Mouse (Mus musculus) midbrain, embryonic 12.5 days (tissue): ENCODE results near the gene Ears2. TPM values are rescaled to one million over a fixed set of nuclear protein-coding genes. Genes with fewer than 3 reads are reported as not detected.
"Not testable (repeated sequence)": the region's sequence is repeated elsewhere in the genome, so short reads cannot be mapped to it uniquely, and the experiment has no call there.

Experiments used
- ATAC-seq: fragments of 200-750 bp; cut with Nextera tagmentation; 2 replicates; pipeline ENCODE4 v1.8.0; 2017; ENCODE audit warnings: low read depth, moderate TSS enrichment, moderate library complexity; ENCODE audit not compliant: low FRiP score
- H3K27ac ChIP-seq: fragments of 300-500 bp; sonication (generic); replicated peaks from 2 replicates; pipeline ENCODE4 v1.5.1; 2016; ENCODE audit warnings: mild to moderate bottlenecking
- H3K27me3 ChIP-seq: fragments of 300-500 bp; sonication (generic); 2 replicates; pipeline ENCODE4 v1.6.1; 2016; ENCODE audit warnings: mild to moderate bottlenecking
- H3K36me3 ChIP-seq: fragments of 300-500 bp; sonication (generic); 2 replicates; pipeline ENCODE4 v1.6.1; 2016
- H3K4me1 ChIP-seq: fragments of 300-500 bp; sonication (generic); 2 replicates; pipeline ENCODE4 v1.6.1; 2016
- H3K4me2 ChIP-seq: fragments of 300-500 bp; sonication (generic); replicated peaks from 2 replicates; pipeline ENCODE4 v1.6.1; 2016; ENCODE audit warnings: mild to moderate bottlenecking, moderate library complexity
- H3K4me3 ChIP-seq: fragments of 300-500 bp; sonication (generic); 2 replicates; pipeline ENCODE4 v1.5.1; 2016; ENCODE audit warnings: mild to moderate bottlenecking
- H3K9ac ChIP-seq: fragments of 300-500 bp; sonication (generic); replicated peaks from 2 replicates; pipeline ENCODE4 v1.6.1; 2016; ENCODE audit warnings: mild to moderate bottlenecking, moderate library complexity
- H3K9me3 ChIP-seq: fragments of 300-500 bp; sonication (generic); 2 replicates; pipeline ENCODE4 v1.6.1; 2016; ENCODE audit warnings: mild to moderate bottlenecking
- WGBS: fragments of 180-500 bp; shearing (Covaris S2); methylation state at CpG from one replicate; pipeline ENCODE4 v1.1.7; 2016; 5-methylcytosine and 5-hydroxymethylcytosine counted together
- polyA plus RNA-seq: library from polyadenylated mRNA; unstranded; fragments of >200 nt; fragmentation: Nextera tagmentation; extraction: Ambion mirVana; gene quantifications from 2 replicates; pipeline ENCODE4 v1.2.1, GENCODE M21; 2016

The Ears2 gene
- polyA plus RNA-seq = 15.2 and 15.7 TPM in 2 replicates

- peak within 1 kb of the TSS; percentile 93 for H3K27ac ChIP-seq
- peak within 1 kb of the TSS; percentile 82 for H3K4me3 ChIP-seq
- WGBS = under 1% methylated on average over 52 of the region's 60 CpGs
- peak within 1 kb of the TSS; percentile 89 for H3K9ac ChIP-seq
- ATAC-seq = peak; percentile 99
- no peaks in the 10 kb centered on the region for H3K27me3 ChIP-seq
- H3K9me3 ChIP-seq = no peaks in the 10 kb centered on the region
- H3K4me1 ChIP-seq = peaks cover 29% of the 10 kb centered on the region
- peak within 1 kb of the TSS; percentile 88 for H3K4me2 ChIP-seq
- H3K36me3 ChIP-seq = peaks cover 38% of the 10 kb centered on the region
Observed at GRCm38 (mm10) chr7:122066945-122067516, at the start of gene Ears2, which contains the start of gene Ubfd1. Gene Ears2 (minus strand): TSS chr7:122067263. Gene Ubfd1 (plus strand): TSS chr7:122067175.

DNA sequence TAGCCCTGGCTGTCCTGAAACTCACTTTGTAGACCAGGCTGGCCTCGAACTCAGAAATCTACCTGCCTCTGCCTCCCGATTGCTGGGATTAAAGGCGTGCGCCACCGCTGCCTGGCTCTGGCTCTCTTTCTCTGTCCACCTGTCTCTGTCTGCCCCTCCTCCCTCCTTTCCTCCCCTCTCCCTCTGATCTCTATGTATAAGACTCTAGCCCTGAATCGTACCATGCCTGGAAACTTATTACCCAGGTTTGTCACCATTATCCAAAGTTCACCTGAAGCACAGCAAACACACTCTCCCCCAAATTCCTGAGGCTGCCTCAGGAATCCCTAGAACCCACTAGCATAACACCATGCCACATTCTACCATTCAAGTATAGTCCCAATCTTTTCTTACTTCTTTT, 41.1 kb upstream of the Ears2 start:
- H3K9ac ChIP-seq = no peak overlapping the region
- WGBS = 98% methylated on average over 6 of the region's 6 CpGs
- no peak for ATAC-seq
- no peak overlapping the region for H3K27ac ChIP-seq
- H3K27me3 ChIP-seq = no peaks in the 10 kb centered on the region
- H3K4me3 ChIP-seq = no peak overlapping the region
- H3K4me1 ChIP-seq = no peaks in the 10 kb centered on the region
- H3K36me3 ChIP-seq = peaks cover 27% of the 10 kb centered on the region
- no peak overlapping the region for H3K4me2 ChIP-seq
- no peaks in the 10 kb centered on the region for H3K9me3 ChIP-seq

- WGBS = 0% methylated on average over 38 of the region's 43 CpGs
- H3K27ac ChIP-seq = peak within 1 kb of the TSS; percentile 49; the same call in 1 of the 2 replicates
- H3K4me1 ChIP-seq = peaks cover 14% of the 10 kb centered on the region
- peaks cover 18% of the 10 kb centered on the region for H3K36me3 ChIP-seq
- H3K9ac ChIP-seq = peak within 1 kb of the TSS; percentile 87
- peak within 1 kb of the TSS; percentile 77 for H3K4me3 ChIP-seq
- no peaks in the 10 kb centered on the region for H3K27me3 ChIP-seq
- peak; percentile 99 for ATAC-seq
- H3K4me2 ChIP-seq = peak within 1 kb of the TSS; percentile 64
- no peaks in the 10 kb centered on the region for H3K9me3 ChIP-seq
Observed at GRCm38 (mm10) chr7:122101747-122102244, 34.7 kb upstream of the Ears2 start, which contains the start of gene Ndufab1. Gene Ndufab1 (minus strand): TSS chr7:122101886.

- not testable (repeated sequence) for H3K27me3 ChIP-seq, H3K9me3 ChIP-seq
- Histone ChIP-seq H3K4me2 (peak overlapping the region; percentile 64), H3K4me1 (peaks cover 14% of the 10 kb centered on the region), H3K9ac (peak overlapping the region; percentile 87), H3K36me3 (peaks cover 24% of the 10 kb centered on the region), H3K4me3 (peak overlapping the region; percentile 77), H3K27ac (peak overlapping the region; percentile 49; the same call in 1 of the 2 replicates)
- 6% methylated on average over 28 of the region's 28 CpGs for WGBS
- ATAC-seq = peak; percentile 79
Observed at GRCm38 (mm10) chr7:122101014-122101746, 34.1 kb upstream of the Ears2 start.

DNA sequence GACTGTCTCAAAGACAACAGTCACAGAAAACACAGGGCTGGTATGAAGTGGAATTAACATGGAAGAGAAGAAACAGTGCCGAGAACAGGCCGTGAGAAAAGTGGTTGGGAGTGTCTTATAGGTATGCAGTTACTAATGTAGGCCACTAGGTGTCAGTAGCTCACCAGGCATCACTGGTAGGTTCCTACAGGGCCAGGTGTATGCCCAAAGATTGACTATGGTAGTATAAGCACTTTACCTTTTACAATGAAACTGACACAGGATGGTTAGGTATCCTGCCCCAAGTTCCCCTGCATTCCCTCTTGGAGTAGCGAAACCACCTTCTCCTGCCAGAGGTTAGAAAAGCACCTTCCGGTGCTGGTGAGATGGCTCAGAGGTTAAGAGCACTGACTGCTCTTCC, 32.2 kb upstream of the Ears2 start:
- H3K9ac ChIP-seq = no peak overlapping the region
- ATAC-seq = no peak
- WGBS = 68% methylated on average over 4 of the region's 4 CpGs
- no peak overlapping the region for H3K4me3 ChIP-seq
- H3K27me3 ChIP-seq = no peaks in the 10 kb centered on the region
- no peak overlapping the region for H3K27ac ChIP-seq
- peaks cover 14% of the 10 kb centered on the region for H3K4me1 ChIP-seq
- no peaks in the 10 kb centered on the region for H3K9me3 ChIP-seq
- H3K36me3 ChIP-seq = peaks cover 44% of the 10 kb centered on the region
- H3K4me2 ChIP-seq = no peak overlapping the region

GRCm38 (mm10) chr7:122098009-122098408, 30.9 kb upstream of the Ears2 start:
- Histone ChIP-seq H3K27me3 (no peaks in the 10 kb centered on the region), H3K9me3 (no peaks in the 10 kb centered on the region), H3K27ac (no peak overlapping the region), H3K9ac (no peak overlapping the region), H3K36me3 (peaks cover 53% of the 10 kb centered on the region), H3K4me2 (no peak overlapping the region), H3K4me3 (no peak overlapping the region), H3K4me1 (peaks cover 14% of the 10 kb centered on the region)
- WGBS = 96% methylated on average over 3 of the region's 3 CpGs
- no peak for ATAC-seq

GRCm38 (mm10) chr7:122094564-122095330, 27.7 kb upstream of the Ears2 start:
- Histone ChIP-seq H3K9me3 (no peaks in the 10 kb centered on the region), H3K36me3 (peaks cover 80% of the 10 kb centered on the region), H3K4me2 (no peak overlapping the region), H3K4me3 (no peak overlapping the region), H3K27ac (no peak overlapping the region), H3K27me3 (no peaks in the 10 kb centered on the region), H3K4me1 (0 out of 2 replicates have a peak, but pooled peaks cover under 1% of the 10 kb centered on the region), H3K9ac (no peak overlapping the region)
- no peak for ATAC-seq
- WGBS = 94% methylated on average over 2 of the region's 2 CpGs

DNA sequence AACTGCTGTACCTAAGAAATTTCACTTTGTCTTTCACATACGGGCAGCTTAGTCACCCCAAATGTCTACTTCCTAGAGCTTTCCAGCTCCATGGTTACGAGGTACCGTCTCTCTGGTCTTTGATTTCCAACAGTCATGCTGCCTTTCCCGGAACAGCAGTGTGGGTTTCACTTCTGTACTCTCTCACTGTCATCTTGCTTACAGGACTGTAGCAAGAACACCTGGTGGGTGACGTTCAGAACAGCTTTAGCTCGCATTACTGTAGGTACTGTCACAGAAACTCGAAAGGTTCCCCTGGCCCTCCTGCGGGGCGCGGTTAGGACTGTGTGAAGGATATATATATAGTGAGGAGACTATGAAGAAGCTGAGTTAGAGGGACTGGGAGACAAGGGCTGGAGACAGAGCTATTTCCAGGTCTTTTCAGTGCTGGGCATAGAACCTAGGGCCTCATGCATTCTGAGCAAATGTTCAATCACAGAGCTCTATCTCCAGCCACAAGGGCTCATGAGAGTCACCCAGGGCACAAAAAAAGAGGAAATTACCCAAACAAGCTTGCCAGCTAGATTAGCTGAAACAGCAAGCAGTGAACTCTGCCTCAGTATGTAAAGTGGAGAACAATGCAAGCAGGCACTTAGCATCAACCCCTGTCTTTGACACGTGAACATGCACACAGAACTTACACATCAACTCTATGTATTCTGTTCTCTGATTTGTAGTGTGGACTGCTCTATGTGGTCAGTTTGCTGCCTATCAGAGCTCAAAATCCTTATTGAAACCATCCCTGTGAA, 20.3 kb upstream of the Ears2 start:
- Histone ChIP-seq H3K4me1 (no peaks in the 10 kb centered on the region), H3K27me3 (no peaks in the 10 kb centered on the region), H3K4me2 (no peak overlapping the region), H3K4me3 (no peak overlapping the region), H3K27ac (no peak overlapping the region), H3K9ac (no peak overlapping the region), H3K9me3 (no peaks in the 10 kb centered on the region), H3K36me3 (peaks cover 63% of the 10 kb centered on the region)
- 93% methylated on average over 11 of the region's 11 CpGs for WGBS
- ATAC-seq = no peak

DNA sequence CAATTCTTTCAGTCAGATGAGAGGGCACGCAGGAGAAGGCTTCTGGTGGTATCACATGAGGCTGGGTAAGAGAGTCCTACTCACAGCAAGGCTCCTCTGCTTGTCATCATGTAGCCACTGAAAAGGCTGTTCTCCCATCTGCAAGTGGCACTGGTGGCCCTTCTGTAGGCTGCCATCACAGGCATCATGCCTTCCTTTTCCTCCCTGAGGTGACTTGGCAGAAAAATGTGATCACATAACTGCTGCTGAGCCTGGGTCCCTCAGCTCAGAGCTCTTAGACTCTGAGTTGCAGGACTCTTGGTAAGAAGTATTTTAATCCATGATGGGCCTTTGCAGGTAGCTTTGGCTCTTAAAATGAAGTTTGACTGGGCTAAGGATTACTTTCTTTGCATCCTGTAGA, 14.0 kb upstream of the Ears2 start:
- Histone ChIP-seq H3K27me3 (no peaks in the 10 kb centered on the region), H3K4me3 (no peak overlapping the region), H3K36me3 (peaks cover 64% of the 10 kb centered on the region), H3K4me1 (no peaks in the 10 kb centered on the region), H3K9ac (no peak overlapping the region), H3K4me2 (no peak overlapping the region), H3K27ac (no peak overlapping the region), H3K9me3 (no peaks in the 10 kb centered on the region)
- WGBS = 96% methylated on average over 1 of the region's 1 CpGs
- no peak for ATAC-seq

DNA sequence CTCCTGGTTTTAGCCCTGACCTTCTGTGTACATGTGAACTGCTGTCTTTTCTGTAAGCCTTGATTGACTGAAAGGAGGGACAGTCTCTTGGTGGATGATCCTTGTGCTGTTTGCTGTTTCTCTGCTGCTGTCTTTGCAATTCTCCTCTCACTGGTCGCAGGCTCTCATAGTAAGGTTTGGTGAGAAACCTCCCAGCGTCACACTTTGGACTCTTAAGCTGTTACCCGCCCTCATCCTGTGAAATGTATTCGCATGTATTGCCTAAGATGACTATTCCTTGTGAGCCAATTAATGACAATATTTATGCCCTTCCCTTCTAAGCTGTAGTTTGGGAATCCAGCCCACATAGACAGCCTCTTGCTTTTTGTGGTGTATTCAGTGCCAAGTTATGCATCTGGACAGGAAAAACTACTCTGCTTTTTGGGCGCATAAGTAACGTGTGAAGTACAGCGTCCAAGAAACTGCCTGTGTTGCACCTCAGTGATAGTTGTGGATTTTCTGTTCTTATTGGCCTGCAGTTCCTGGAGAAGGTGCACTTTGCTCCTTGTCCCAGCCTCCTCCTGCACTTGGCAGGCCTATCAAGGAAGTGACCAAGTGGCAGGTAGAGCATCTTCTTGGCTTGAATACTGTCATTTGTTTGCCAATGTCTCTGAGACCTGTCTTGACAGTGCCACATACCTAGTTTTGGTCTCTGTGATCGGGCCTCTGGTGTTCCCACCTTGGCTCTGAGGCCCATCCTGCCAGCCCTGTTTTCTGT, 12.9 kb upstream of the Ears2 start:
- H3K4me3 ChIP-seq = no peak overlapping the region
- H3K36me3 ChIP-seq = peaks cover 71% of the 10 kb centered on the region
- no peak overlapping the region for H3K4me2 ChIP-seq
- H3K9ac ChIP-seq = no peak overlapping the region
- 96% methylated on average over 8 of the region's 8 CpGs for WGBS
- H3K4me1 ChIP-seq = no peaks in the 10 kb centered on the region
- no peaks in the 10 kb centered on the region for H3K27me3 ChIP-seq
- no peak for ATAC-seq
- H3K27ac ChIP-seq = no peak overlapping the region
- no peaks in the 10 kb centered on the region for H3K9me3 ChIP-seq

- WGBS = 88% methylated on average over 3 of the region's 3 CpGs
Observed at GRCm38 (mm10) chr7:122074374-122074773, 7.3 kb upstream of the Ears2 start.

More at GRCm38 (mm10) chr7:122074374-122074773, 7.3 kb upstream of the Ears2 start:
- H3K27ac ChIP-seq = no peak overlapping the region
- H3K4me2 ChIP-seq = no peak overlapping the region
- H3K4me1 ChIP-seq = peaks cover 3% of the 10 kb centered on the region
- no peak overlapping the region for H3K9ac ChIP-seq
- ATAC-seq = no peak
- no peaks in the 10 kb centered on the region for H3K9me3 ChIP-seq
- peaks cover 92% of the 10 kb centered on the region for H3K36me3 ChIP-seq
- no peaks in the 10 kb centered on the region for H3K27me3 ChIP-seq
- H3K4me3 ChIP-seq = no peak overlapping the region
